Mouse (Mus musculus) hindbrain, embryonic 11.5 days (tissue): ENCODE results near the gene Dnajc16. TPM values are rescaled to one million over a fixed set of nuclear protein-coding genes. Genes with fewer than 3 reads are reported as not detected.

Experiments used
- ATAC-seq: fragments of 200-750 bp; cut with Nextera tagmentation; 2 replicates; pipeline ENCODE4 v1.8.0; 2017; ENCODE audit warnings: mild to moderate bottlenecking, moderate TSS enrichment, moderate library complexity; ENCODE audit not compliant: low FRiP score
- DNase-seq: peaks from one replicate; pipeline ENCODE4 v3.0.0-alpha.2; 2015; ENCODE audit warnings: low spot score
- H3K27ac ChIP-seq: fragments of 300-500 bp; sonication (generic); 2 replicates; pipeline ENCODE4 v1.5.1; 2014; ENCODE audit warnings: mild to moderate bottlenecking, low read depth, low read length
- H3K27me3 ChIP-seq: fragments of 300-500 bp; sonication (generic); 2 replicates; pipeline ENCODE4 v1.6.1; 2014; ENCODE audit warnings: mild to moderate bottlenecking, low read length, moderate library complexity, mixed read lengths; ENCODE audit not compliant: control insufficient read depth, insufficient read depth
- H3K36me3 ChIP-seq: fragments of 300-500 bp; sonication (generic); 2 replicates; pipeline ENCODE4 v1.6.1; 2014; ENCODE audit warnings: mild to moderate bottlenecking, low read length, moderate library complexity, mixed read lengths; ENCODE audit not compliant: control insufficient read depth, insufficient read depth
- H3K4me1 ChIP-seq: fragments of 300-500 bp; sonication (generic); replicated peaks from 2 replicates; pipeline ENCODE4 v1.6.1; 2014; ENCODE audit warnings: low read length, mixed read lengths; ENCODE audit not compliant: control insufficient read depth, insufficient read depth
- H3K4me2 ChIP-seq: fragments of 300-500 bp; sonication (generic); replicated peaks from 2 replicates; pipeline ENCODE4 v1.6.1; 2014; ENCODE audit warnings: mild to moderate bottlenecking, low read depth, low read length
- H3K4me3 ChIP-seq: fragments of 300-500 bp; sonication (generic); 2 replicates; pipeline ENCODE4 v1.5.1; 2014; ENCODE audit warnings: low read depth, low read length
- H3K9ac ChIP-seq: fragments of 300-500 bp; sonication (generic); 2 replicates; pipeline ENCODE4 v1.6.1; 2014; ENCODE audit warnings: low read depth, low read length
- H3K9me3 ChIP-seq: fragments of 300-500 bp; sonication (generic); 2 replicates; pipeline ENCODE4 v1.6.1; 2016; ENCODE audit warnings: low read length; ENCODE audit not compliant: control insufficient read depth
- WGBS: fragments of 180-500 bp; shearing (Covaris S2); extraction: QIAGEN DNeasy Blood & Tissue Kit; methylation state at CpG from one replicate; pipeline ENCODE4 v1.1.7; 2014; 5-methylcytosine and 5-hydroxymethylcytosine counted together
- polyA plus RNA-seq: library from polyadenylated mRNA; unstranded; fragments of >200 nt; fragmentation: Nextera tagmentation; extraction: Ambion mirVana; gene quantifications from 2 replicates; pipeline ENCODE4 v1.2.1, GENCODE M21; 2014

Dnajc16 gene
- polyA plus RNA-seq, 1 experiment from 2014 or later, result 4.9 TPM

DNA sequence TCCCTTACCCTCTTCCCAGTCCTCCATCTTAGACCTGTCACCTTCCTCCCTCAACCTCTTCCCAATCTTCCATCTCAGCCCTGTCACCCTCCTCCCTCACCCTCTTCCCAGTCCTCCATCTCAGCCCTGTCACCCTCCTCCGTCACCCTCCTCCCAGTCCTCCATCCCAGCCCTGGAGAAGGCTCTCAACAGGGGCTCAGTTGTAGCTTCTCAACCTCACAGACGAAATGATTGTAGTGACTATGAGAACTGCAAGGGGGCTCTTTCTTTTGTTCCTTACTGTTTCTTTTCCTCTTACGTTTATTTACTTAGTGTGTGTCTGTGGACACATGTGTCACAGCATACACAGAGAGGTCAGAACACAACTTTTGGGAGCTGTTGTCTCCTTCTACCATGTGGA, 39.9 kb downstream of the Dnajc16 start:
- no peaks in the 10 kb centered on the region for H3K36me3 ChIP-seq
- H3K27me3 ChIP-seq, result no peaks in the 10 kb centered on the region
- WGBS, result 60% methylated on average over 3 of the region's 3 CpGs
- no peak overlapping the region for H3K4me3 ChIP-seq
- ATAC-seq, result no peak
- no peak overlapping the region for H3K27ac ChIP-seq
- DNase-seq, result no peak
- no peak overlapping the region for H3K4me2 ChIP-seq
- H3K9ac ChIP-seq, result no peak overlapping the region
- no peaks in the 10 kb centered on the region for H3K4me1 ChIP-seq
- H3K9me3 ChIP-seq, result no peaks in the 10 kb centered on the region

DNA sequence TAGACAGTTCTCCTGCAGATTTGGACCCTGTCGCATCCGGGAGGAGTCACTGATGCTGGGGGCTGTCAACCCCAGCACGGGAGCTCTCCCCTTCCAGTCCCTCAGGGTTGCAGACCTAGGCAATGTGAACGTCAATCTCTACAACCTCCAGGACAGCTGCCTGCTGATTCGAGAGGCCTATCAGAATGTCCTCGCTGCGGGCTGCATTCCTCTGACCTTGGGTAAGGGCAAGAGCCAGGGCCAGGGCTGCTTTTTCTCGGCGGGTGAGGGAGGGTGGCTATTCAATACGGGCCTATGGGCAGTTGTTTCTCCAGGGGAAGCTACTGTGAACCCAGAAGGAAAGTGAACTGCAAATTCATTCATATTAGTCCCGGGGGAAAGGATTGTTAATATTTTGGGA, 41.2 kb downstream of the Dnajc16 start:
- Histone ChIP-seq H3K36me3 (no peaks in the 10 kb centered on the region), H3K4me1 (no peaks in the 10 kb centered on the region), H3K27me3 (no peaks in the 10 kb centered on the region), H3K27ac (no peak overlapping the region), H3K4me2 (no peak overlapping the region), H3K9ac (no peak overlapping the region), H3K4me3 (no peak overlapping the region), H3K9me3 (no peaks in the 10 kb centered on the region)
- ATAC-seq (no peak), DNase-seq (no peak)
- whole genome bisulfite sequencing, result 32% methylated on average over 11 of the region's 11 CpGs

DNA sequence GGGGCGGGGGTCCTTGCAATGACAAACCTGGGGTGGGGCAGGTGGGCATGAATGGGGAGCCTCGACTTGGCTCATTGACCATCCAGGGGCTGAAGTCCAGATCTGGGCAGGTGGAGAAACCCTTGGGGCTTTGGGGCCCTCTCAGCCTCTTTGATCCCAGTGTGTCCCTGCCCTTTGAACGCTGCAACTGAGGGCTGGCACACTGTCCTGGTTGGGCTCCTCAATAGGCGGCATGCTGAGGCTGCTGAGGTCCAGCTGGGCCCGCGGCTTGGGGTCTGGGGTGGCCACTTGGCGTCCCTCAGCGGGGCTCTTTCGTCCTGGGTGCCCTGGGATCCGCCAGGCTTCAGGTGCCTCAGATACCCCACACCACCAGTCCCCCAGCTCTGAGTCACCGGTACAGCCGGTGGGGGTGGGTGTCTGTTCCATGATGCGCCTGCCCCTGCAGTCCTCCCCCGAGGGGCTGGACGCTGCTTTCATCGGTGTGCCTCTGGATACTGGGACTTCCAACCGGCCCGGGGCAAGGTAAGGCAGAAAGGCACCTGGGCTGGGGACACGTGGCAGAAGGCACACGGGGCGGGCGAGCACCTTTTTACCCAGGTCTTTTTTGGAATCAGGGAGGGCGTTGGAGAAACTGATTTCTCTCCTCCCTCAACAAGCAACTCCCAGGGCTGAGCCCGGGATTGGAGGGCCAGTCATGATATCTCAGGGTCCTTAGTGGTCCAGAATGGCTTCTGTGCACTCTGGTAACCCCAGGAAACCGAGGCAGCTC, 44.0 kb downstream of the Dnajc16 start, which contains the start of gene Agmat:
Gene Agmat, plus strand, starts transcription at position 95 of the 769 bp plus-strand sequence.
- DNase-seq, result no peak
- Histone ChIP-seq H3K27ac (no peak within 1 kb of the TSS), H3K27me3 (no peaks in the 10 kb centered on the region), H3K4me3 (no peak within 1 kb of the TSS), H3K4me2 (no peak within 1 kb of the TSS), H3K36me3 (no peaks in the 10 kb centered on the region), H3K9me3 (no peaks in the 10 kb centered on the region), H3K4me1 (no peaks in the 10 kb centered on the region), H3K9ac (no peak within 1 kb of the TSS)
- 23% methylated on average over 25 of the region's 25 CpGs for WGBS
- no peak for ATAC-seq

DNA sequence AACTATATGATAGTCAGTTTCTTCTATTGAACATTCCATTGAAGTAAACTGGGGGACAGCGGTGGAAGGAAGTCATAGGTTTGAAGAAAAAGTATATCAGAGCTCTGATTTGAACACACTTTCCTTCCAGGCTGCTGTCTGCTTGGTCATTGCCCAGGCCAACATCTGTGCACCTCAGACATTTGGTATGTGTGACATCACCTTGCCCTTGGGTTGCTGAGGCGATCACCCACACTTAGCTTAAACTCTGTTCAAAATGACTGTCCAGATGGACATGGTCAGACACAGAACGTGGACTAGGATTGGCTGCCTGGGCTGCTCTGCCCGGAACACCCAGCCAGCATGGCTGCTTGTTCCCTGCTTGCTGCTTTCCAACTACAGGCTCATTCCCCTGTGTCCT, 48.4 kb downstream of the Dnajc16 start:
- Histone ChIP-seq H3K4me2 (no peak overlapping the region), H3K27me3 (no peaks in the 10 kb centered on the region), H3K9ac (no peak overlapping the region), H3K4me3 (no peak overlapping the region), H3K36me3 (no peaks in the 10 kb centered on the region), H3K9me3 (no peaks in the 10 kb centered on the region), H3K27ac (no peak overlapping the region), H3K4me1 (no peaks in the 10 kb centered on the region)
- 94% methylated on average over 4 of the region's 4 CpGs for WGBS
- DNase-seq (no peak), ATAC-seq (no peak)

DNA sequence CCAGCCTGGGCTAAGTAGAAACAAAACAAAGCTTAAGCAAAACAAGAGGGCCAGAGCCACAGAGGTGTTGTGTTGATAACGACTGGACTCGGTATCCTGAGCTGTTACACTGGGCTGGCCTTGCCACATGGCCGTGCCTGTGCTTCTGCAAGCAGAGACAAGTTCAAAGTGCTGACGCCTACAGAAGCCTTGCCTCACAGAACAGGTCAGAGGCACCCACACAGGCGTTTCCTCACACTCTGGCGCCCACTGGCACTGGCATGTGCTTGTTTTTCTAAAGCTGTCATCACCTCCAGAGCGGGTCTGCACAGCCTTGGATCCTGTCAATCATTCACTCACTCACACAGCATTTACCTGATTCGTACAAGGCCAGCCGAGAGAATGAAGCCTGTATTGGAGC, 48.9 kb downstream of the Dnajc16 start:
- 61% methylated on average over 9 of the region's 9 CpGs for WGBS
- Histone ChIP-seq H3K4me1 (no peaks in the 10 kb centered on the region), H3K27ac (no peak overlapping the region), H3K27me3 (no peaks in the 10 kb centered on the region), H3K9me3 (no peaks in the 10 kb centered on the region), H3K9ac (no peak overlapping the region), H3K4me3 (no peak overlapping the region), H3K4me2 (no peak overlapping the region), H3K36me3 (no peaks in the 10 kb centered on the region)
- ATAC-seq (no peak), DNase-seq (no peak)

DNA sequence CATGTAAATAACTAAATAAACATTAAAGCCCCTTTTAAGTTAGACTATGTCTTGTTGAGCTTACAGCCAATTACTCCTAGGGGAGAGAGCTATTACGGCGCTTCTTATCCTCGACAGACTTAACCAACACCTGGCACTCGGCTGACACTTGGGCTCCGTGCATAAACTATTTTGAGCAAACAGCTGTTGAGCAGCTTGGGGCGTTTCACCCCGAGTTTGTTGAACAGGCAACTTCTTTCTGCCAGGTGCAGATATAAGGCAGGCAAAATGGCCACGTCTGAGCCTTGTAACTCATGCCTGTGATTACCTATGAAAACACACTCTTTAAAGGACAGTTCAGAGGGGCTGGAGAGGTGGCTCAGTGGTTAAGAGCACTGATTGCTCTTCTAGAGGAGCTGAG, 52.7 kb downstream of the Dnajc16 start:
- Histone ChIP-seq H3K36me3 (no peaks in the 10 kb centered on the region), H3K27ac (no peak overlapping the region), H3K9me3 (no peaks in the 10 kb centered on the region), H3K9ac (no peak overlapping the region), H3K4me3 (no peak overlapping the region), H3K4me1 (no peaks in the 10 kb centered on the region), H3K4me2 (no peak overlapping the region), H3K27me3 (no peaks in the 10 kb centered on the region)
- ATAC-seq (no peak), DNase-seq (no peak)
- WGBS, result 75% methylated on average over 8 of the region's 8 CpGs

DNA sequence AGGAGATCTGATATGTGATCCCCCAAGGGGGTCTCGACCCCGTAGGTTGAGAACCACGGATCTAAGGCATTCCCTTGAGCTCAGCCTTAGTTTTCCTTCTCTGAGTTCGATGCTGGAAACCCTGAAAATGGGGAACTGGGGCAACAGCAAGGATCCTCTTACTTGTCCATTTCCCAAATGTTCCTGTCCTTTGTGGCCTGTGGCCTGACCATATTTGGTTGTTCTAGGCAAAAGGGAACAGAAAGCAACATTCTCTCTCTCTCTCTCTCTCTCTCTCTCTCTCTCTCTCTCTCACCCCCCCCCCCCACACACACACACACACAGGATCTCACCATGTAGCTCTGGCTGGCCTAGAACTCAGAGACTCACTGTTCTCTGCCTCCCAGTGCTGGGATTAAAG, 53.9 kb downstream of the Dnajc16 start:
- 69% methylated on average over 4 of the region's 4 CpGs for WGBS
- DNase-seq (no peak), ATAC-seq (no peak)
- Histone ChIP-seq H3K4me2 (no peak overlapping the region), H3K9ac (no peak overlapping the region), H3K4me3 (no peak overlapping the region), H3K27ac (no peak overlapping the region), H3K27me3 (no peaks in the 10 kb centered on the region), H3K4me1 (no peaks in the 10 kb centered on the region), H3K9me3 (no peaks in the 10 kb centered on the region), H3K36me3 (no peaks in the 10 kb centered on the region)

DNA sequence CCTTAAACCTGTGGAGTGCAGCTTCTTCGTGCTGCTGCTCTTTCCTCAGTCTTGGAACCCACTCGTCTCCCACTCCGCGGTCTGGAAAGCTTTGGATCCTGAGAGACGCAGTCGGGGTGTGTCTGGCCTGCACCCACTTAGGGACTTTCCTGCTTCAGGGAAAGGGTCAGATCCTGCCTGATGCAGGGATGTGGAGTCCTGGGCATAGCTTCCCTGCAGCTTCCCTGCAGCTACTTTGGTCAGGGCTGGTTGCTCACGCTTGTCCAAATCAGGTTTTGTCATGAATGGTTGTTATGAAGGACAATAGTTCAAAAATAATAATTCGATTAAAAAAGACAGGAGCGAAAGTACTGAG, 55.5 kb downstream of the Dnajc16 start:
- Histone ChIP-seq H3K4me1 (no peaks in the 10 kb centered on the region), H3K36me3 (no peaks in the 10 kb centered on the region), H3K27ac (no peak overlapping the region), H3K4me3 (peak overlapping the region; percentile 34), H3K4me2 (peak overlapping the region; percentile 55), H3K27me3 (no peaks in the 10 kb centered on the region), H3K9me3 (no peaks in the 10 kb centered on the region), H3K9ac (peak overlapping the region; percentile 8; the same call in 1 of the 2 replicates)
- ATAC-seq, result no peak
- WGBS, result 24% methylated on average over 9 of the region's 9 CpGs
- DNase-seq, result no peak

DNA sequence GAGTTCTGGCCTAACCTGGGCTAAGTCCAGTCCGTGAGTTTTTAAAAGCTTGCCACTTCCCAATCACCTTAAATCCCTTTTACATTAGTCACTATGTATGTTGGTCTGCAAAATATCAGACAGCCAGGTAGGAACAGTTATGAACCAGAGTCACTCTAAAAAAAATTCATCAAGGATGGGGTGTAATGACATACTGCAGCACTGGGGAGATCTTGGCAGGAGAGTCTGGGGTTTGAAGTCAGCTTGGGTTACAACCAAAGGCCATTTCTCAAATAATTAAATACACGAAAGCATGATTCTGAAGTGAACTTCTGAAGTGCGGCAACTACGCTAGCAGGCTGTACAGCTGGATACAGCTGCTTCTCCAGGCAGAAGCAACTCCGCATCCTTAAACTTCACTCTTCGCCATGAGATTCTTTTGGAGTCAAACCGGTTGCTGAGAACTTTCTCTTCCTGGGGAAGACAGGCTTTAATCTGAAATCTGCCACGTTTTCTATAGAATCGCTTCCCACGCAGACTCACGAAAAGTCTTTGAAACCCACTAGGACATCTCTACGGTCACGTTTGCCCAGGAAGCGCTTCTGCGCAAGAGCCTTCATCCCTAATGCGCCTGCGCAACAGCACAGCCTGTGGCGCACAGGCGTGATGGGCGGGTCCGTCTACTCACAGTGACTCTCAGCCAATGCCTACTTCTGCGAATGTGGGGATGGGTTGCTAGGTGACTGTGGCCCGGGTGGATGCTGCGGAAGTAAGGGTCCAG, 56.1 kb downstream of the Dnajc16 start:
- Histone ChIP-seq H3K9ac (peak overlapping the region; percentile 57), H3K4me3 (peak overlapping the region; percentile 34), H3K4me2 (peak overlapping the region; percentile 55), H3K27ac (no peak overlapping the region), H3K4me1 (no peaks in the 10 kb centered on the region), H3K9me3 (no peaks in the 10 kb centered on the region), H3K27me3 (no peaks in the 10 kb centered on the region), H3K36me3 (no peaks in the 10 kb centered on the region)
- DNase-seq (peak; percentile 93), ATAC-seq (peak; percentile 98)
- 7% methylated on average over 24 of the region's 24 CpGs for WGBS
